Mouse (Mus musculus) limb, embryonic 11.5 days (tissue): ENCODE data around the gene Rfx8. TPM values are rescaled to one million over a fixed set of nuclear protein-coding genes. Genes with fewer than 3 reads are reported as not detected.

Source experiments
- ATAC-seq: fragments of 200-750 bp; cut with Nextera tagmentation; 2 replicates; pipeline ENCODE4 v1.8.0; 2017; ENCODE audit warnings: low read depth; ENCODE audit not compliant: insufficient number of reproducible peaks, low FRiP score, low TSS enrichment
- DNase-seq: peaks from one replicate; pipeline ENCODE4 v3.0.0-alpha.2; 2015; ENCODE audit warnings: low spot score
- H3K27ac ChIP-seq: fragments of 300-500 bp; sonication (generic); replicated peaks from 2 replicates; pipeline ENCODE4 v1.5.1; 2014; ENCODE audit warnings: low read depth, mild to moderate bottlenecking, low read length
- H3K27me3 ChIP-seq: fragments of 300-500 bp; sonication (generic); 2 replicates; pipeline ENCODE4 v1.6.1; 2014; ENCODE audit warnings: mild to moderate bottlenecking, low read length, mixed read lengths; ENCODE audit not compliant: control insufficient read depth, insufficient read depth
- H3K36me3 ChIP-seq: fragments of 300-500 bp; sonication (generic); 2 replicates; pipeline ENCODE4 v1.6.1; 2014; ENCODE audit warnings: mild to moderate bottlenecking, low read length, moderate library complexity, mixed read lengths; ENCODE audit not compliant: control insufficient read depth, insufficient read depth
- H3K4me1 ChIP-seq: fragments of 300-500 bp; sonication (generic); 2 replicates; pipeline ENCODE4 v1.6.1; 2014; ENCODE audit warnings: low read length, mixed read lengths; ENCODE audit not compliant: control insufficient read depth, insufficient read depth
- H3K4me2 ChIP-seq: fragments of 300-500 bp; sonication (generic); 2 replicates; pipeline ENCODE4 v1.6.1; 2014; ENCODE audit warnings: low read depth, mild to moderate bottlenecking, moderate library complexity; ENCODE audit not compliant: severe bottlenecking
- H3K4me3 ChIP-seq: fragments of 300-500 bp; sonication (generic); 2 replicates; pipeline ENCODE4 v1.5.1; 2014; ENCODE audit warnings: low read depth, low read length
- H3K9ac ChIP-seq: fragments of 300-500 bp; sonication (generic); 2 replicates; pipeline ENCODE4 v1.6.1; 2014; ENCODE audit warnings: mild to moderate bottlenecking, low read length
- H3K9me3 ChIP-seq: fragments of 300-500 bp; sonication (generic); 2 replicates; pipeline ENCODE4 v1.6.1; 2016; ENCODE audit warnings: low read length; ENCODE audit not compliant: control insufficient read depth
- WGBS: fragments of 180-500 bp; shearing (Covaris S2); extraction: QIAGEN DNeasy Blood & Tissue Kit; methylation state at CpG from one replicate; pipeline ENCODE4 v1.1.7; 2014; 5-methylcytosine and 5-hydroxymethylcytosine counted together
- polyA plus RNA-seq: library from polyadenylated mRNA; unstranded; fragments of >200 nt; fragmentation: Nextera tagmentation; extraction: Ambion mirVana; gene quantifications from 2 replicates; pipeline ENCODE4 v1.2.1, GENCODE M21; 2014

Gene Rfx8
- polyA plus RNA-seq, 1 experiment from 2014 or later: 0.96 TPM

DNA sequence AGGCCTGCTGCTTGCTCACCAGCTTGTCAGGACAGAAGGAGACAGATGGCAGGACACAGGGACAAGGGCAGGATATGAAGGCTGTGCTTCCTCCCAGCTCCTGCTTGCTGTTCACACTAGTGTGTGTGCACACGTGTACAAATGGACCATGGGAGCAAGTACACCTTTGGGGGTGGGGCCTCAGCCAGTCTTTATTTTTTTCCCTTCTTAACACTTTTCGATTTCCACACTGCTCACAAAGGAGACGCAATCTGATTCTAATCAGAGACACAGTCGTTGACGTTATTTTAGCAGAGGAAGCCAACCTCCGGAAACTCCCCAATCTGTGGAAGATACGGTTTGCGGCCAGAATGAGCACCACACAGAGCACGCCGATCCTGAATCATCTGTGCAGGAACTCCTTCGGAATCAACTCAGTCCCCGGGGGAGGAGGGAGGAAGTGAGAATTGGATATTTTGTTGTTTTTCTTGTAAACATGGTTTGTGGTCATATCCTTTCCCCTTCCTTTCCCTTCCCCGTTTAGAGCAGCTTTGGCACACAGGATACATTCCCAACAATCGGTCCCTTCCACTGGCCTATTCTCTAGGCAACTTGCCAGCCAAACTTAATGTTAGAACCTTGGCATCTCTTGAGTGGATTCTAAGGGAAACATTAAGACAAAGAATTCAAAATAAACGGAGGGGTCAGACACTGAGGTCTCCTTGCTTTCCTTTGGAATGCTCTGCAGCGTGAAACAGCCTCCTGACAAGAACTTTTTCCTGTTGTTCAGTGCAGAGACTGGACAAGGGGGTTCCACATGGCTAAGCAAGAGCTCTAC lies 6.7 kb downstream of the Rfx8 start:
- Histone ChIP-seq H3K9ac (no peak overlapping the region), H3K27me3 (no peaks in the 10 kb centered on the region), H3K9me3 (no peaks in the 10 kb centered on the region), H3K4me3 (no peak overlapping the region), H3K4me2 (no peak overlapping the region), H3K4me1 (no peaks in the 10 kb centered on the region; the same call in none of the 2 replicates), H3K36me3 (no peaks in the 10 kb centered on the region), H3K27ac (no peak overlapping the region)
- 78% methylated on average over 16 of the region's 16 CpGs for WGBS
- ATAC-seq (no peak), DNase-seq (no peak)

DNA sequence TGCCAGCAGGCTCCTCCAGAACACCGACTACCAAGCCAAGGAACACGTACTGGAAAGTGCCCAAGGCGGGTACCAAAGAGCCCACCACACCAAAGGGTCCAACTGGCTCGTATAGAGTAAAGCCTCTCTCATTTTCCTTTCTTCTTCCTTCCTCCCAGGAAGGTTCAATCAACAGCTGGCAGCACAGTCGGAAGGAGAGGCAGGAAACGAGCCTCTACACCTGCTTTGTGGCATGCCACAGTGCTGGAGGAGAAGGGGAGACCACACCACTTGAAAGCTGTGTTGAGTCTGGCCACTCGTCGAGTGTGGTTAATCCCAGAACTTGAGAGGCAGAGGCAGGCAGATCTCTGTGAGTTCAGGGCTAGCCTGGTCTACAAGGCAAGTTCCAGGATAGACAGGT lies 7.5 kb downstream of the Rfx8 start:
- Histone ChIP-seq H3K27me3 (no peaks in the 10 kb centered on the region), H3K9me3 (no peaks in the 10 kb centered on the region), H3K36me3 (no peaks in the 10 kb centered on the region), H3K9ac (no peak overlapping the region), H3K4me2 (no peak overlapping the region), H3K27ac (no peak overlapping the region), H3K4me3 (no peak overlapping the region), H3K4me1 (no peaks in the 10 kb centered on the region; the same call in none of the 2 replicates)
- ATAC-seq: no peak
- DNase-seq: no peak
- 86% methylated on average over 8 of the region's 8 CpGs for whole genome bisulfite sequencing

DNA sequence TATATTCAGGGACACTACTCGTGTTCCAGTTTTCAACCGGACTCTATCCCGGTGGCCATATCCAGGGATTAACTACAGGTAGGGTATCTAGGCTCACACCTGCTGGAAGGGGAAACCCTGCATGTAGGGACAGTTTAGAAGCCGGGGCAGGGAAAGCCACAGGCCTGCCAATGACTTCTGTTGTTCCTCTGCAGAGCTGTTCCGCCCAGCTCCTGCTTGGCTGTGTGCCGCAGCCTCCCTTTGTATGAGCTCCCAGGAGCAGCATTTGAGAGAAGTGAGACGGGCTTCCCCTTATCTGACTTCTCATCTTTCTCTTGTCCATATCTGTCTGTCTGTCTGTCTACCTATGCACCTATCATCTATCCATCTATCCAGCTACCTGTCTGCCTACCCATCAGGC lies 8.5 kb downstream of the Rfx8 start:
- DNase-seq (no peak), ATAC-seq (no peak)
- H3K4me3 ChIP-seq: no peak overlapping the region
- no peaks in the 10 kb centered on the region for H3K27me3 ChIP-seq
- H3K4me1 ChIP-seq: no peaks in the 10 kb centered on the region; the same call in none of the 2 replicates
- H3K27ac ChIP-seq: no peak overlapping the region
- 95% methylated on average over 7 of the region's 7 CpGs for WGBS
- no peak overlapping the region for H3K9ac ChIP-seq
- H3K9me3 ChIP-seq: no peaks in the 10 kb centered on the region
- no peaks in the 10 kb centered on the region for H3K36me3 ChIP-seq
- no peak overlapping the region for H3K4me2 ChIP-seq

DNA sequence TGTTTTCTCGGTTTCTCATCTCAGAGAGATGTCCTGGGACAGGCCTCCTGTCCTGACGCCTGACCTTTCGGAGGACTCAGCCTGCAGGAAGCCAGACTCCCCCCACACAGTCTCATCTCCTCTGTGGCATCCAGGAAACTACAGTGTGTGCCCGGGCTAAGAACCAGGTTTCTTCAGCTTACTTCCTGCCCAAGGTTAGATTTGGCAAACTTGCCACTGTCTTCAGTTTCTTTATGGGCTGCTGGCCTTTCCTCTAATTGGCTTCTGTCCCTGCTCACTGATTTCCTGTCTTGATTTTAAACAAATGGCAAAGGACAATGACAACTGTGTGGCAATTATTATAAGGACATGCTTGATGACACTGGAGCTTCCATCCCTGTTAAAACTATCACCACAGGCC lies 10.2 kb downstream of the Rfx8 start:
- Histone ChIP-seq H3K4me2 (no peak overlapping the region), H3K9ac (no peak overlapping the region), H3K27ac (no peak overlapping the region), H3K4me3 (no peak overlapping the region), H3K4me1 (no peaks in the 10 kb centered on the region), H3K36me3 (no peaks in the 10 kb centered on the region), H3K27me3 (no peaks in the 10 kb centered on the region), H3K9me3 (no peaks in the 10 kb centered on the region)
- ATAC-seq (no peak), DNase-seq (no peak)
- 82% methylated on average over 4 of the region's 4 CpGs for WGBS

DNA sequence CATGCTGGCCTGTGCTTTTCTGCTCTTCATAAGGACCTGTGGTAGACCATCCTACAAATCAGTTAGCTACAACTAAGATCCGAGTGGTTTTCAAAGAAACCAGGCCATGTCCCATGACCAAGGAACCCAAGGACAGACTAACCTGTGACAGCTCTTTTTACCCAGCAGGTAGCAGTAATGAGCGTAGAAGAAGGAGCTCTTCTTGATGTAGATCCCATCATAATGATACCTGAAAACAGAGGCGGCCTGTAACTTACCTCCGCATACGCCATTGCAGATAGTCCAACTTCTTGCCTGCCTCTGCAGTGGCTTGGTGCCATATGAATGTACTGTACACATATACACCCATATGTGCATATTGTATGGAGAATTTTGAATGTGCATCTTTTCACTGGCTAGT lies 10.8 kb downstream of the Rfx8 start:
- 96% methylated on average over 5 of the region's 5 CpGs for WGBS

DNA sequence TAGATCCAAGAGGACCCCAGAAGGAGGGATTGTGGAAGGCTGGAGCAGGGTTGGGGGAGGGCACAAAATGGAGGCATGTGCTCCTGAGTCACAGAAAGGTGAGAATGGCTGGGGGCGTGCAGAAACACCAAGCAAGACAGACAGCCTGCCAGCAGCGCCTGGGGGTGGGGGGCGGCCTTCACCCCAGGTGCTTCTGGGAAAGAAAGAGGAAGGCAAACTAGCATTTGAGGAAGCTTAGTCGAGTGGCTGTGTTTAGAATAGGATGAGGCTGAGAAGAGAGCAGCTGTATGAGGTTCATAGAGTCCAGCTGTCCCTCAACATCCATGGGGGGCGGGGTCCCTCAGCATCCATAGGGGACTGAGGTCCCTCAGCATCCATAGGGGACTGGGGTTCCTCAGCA lies 12.0 kb downstream of the Rfx8 start:
- 91% methylated on average over 5 of the region's 5 CpGs for WGBS
- DNase-seq (no peak), ATAC-seq (no peak)
- Histone ChIP-seq H3K9ac (no peak overlapping the region), H3K36me3 (no peaks in the 10 kb centered on the region), H3K4me3 (no peak overlapping the region), H3K27me3 (no peaks in the 10 kb centered on the region), H3K4me2 (no peak overlapping the region), H3K9me3 (no peaks in the 10 kb centered on the region), H3K27ac (no peak overlapping the region), H3K4me1 (no peaks in the 10 kb centered on the region)

More for the DNA sequence above, 10.8 kb downstream of the Rfx8 start:
- Histone ChIP-seq H3K9me3 (no peaks in the 10 kb centered on the region), H3K27ac (no peak overlapping the region), H3K27me3 (no peaks in the 10 kb centered on the region), H3K36me3 (no peaks in the 10 kb centered on the region), H3K9ac (no peak overlapping the region), H3K4me3 (no peak overlapping the region), H3K4me1 (no peaks in the 10 kb centered on the region), H3K4me2 (no peak overlapping the region)
- DNase-seq (no peak), ATAC-seq (no peak)

DNA sequence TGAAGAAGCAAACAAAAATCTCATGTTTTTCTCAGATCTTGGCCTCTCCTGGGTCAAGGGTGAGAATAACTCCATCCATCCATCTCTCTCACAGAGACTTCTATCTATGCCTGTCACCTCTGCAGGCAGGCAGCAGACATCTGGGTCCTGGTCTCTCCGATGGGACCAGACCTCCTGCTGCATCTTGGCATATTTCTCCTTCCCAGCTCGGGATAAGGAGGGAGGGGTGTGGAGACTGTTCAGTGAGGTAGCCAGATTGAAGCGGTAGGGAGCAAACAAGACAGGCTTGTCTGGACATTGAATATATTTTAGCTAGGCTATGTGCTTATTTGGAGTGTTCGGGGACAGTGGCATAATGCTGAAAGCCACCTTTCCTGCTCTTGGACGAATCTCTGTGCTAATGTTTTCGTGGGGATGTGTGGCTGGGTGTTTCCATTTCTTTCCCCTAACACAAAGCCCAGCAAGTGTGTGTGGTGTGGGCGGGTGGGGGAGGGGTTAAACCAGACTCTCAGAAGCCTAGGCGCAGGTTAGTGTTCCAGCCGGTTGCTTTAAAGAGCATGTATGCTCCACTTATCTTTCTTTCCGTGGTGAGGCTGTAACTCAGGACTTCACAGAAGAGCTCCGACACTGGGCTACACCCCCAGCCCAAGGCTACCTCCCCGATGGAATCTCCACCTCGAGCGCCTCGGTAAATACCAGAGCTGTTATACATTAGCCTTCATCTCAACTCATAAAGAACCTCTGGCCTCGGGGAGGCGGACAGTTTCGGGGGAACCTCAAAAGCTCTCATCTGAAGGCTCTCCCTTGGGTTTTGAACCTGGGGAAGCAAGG lies 18.4 kb downstream of the Rfx8 start:
- H3K36me3 ChIP-seq: no peaks in the 10 kb centered on the region
- H3K9me3 ChIP-seq: no peaks in the 10 kb centered on the region
- peak overlapping the region; percentile 53; the same call in 1 of the 2 replicates for H3K27ac ChIP-seq
- H3K4me2 ChIP-seq: peak overlapping the region; percentile 8; the same call in 1 of the 2 replicates
- DNase-seq (peak; percentile 63), ATAC-seq (peak; percentile 36; the same call in 1 of the 2 replicates)
- H3K4me1 ChIP-seq: peaks cover 23% of the 10 kb centered on the region
- H3K27me3 ChIP-seq: no peaks in the 10 kb centered on the region
- 16% methylated on average over 18 of the region's 18 CpGs for WGBS
- 0 out of 2 replicates have a peak overlapping the region, but pooled peaks have one; percentile 3 for H3K9ac ChIP-seq
- H3K4me3 ChIP-seq: no peak overlapping the region

DNA sequence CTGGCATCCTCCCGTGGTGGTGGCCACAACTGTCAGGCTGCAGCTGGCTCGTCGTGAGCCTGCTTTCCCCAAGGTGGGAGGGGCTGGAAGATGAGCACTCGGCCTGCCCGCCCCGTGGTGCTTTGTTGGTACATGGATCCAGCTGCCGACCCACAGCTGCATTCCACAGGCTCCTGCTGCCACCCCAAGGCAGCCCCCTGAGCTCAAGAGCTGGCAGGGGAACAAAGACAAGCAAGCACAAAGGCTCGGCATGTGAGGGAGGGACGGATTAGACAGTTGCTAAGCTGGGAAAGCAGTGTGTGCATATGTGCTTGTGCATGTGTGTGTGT lies 19.6 kb downstream of the Rfx8 start:
- no peak overlapping the region for H3K4me3 ChIP-seq
- no peak overlapping the region; the same call in 1 of the 2 replicates for H3K27ac ChIP-seq
- H3K9ac ChIP-seq: 0 out of 2 replicates have a peak overlapping the region, but pooled peaks have one; percentile 43
- H3K36me3 ChIP-seq: no peaks in the 10 kb centered on the region
- DNase-seq (peak; percentile 73), ATAC-seq (peak; percentile 31; the same call in 1 of the 2 replicates)
- peak overlapping the region; percentile 18; the same call in 1 of the 2 replicates for H3K4me2 ChIP-seq
- no peaks in the 10 kb centered on the region for H3K27me3 ChIP-seq
- WGBS: 3% methylated on average over 9 of the region's 9 CpGs
- peaks cover 24% of the 10 kb centered on the region for H3K4me1 ChIP-seq
- no peaks in the 10 kb centered on the region for H3K9me3 ChIP-seq
